Mouse (Mus musculus): ENCODE measurements around the gene Ptp4a2. TPM values are rescaled to one million over a fixed set of nuclear protein-coding genes. Genes with fewer than 3 reads are reported as not detected.
A peak's percentile ranks its signal among the peaks of the same experiment; 100 is the strongest.

The Ptp4a2 gene
- polyA plus RNA-seq, 1 experiment from 2014 or later: 411 TPM

- Histone ChIP-seq H3K4me1 (replicated peaks) (peaks cover 7% of the 10 kb centered on the region; the same call in 1 of the 2 replicates), H3K36me3 (no peaks in the 10 kb centered on the region), H3K27ac (no peak overlapping the region), H3K9me3 (no peaks in the 10 kb centered on the region), H3K4me3 (replicated peaks) (no peak overlapping the region), H3K9ac (no peak overlapping the region), H3K27me3 (replicated peaks) (no peaks in the 10 kb centered on the region), H3K4me2 (replicated peaks) (no peak overlapping the region)
- 1% methylated on average over 4 of the region's 4 CpGs for WGBS
- ATAC-seq: peak; percentile 48
Observed at GRCm38 (mm10) chr4:129785178-129785577, 25.8 kb upstream of the Ptp4a2 start.

- Histone ChIP-seq H3K4me2 (replicated peaks) (no peak overlapping the region), H3K36me3 (no peaks in the 10 kb centered on the region), H3K9ac (no peak overlapping the region), H3K4me3 (replicated peaks) (no peak overlapping the region), H3K4me1 (replicated peaks) (peaks cover 2% of the 10 kb centered on the region), H3K27ac (no peak overlapping the region), H3K9me3 (no peaks in the 10 kb centered on the region), H3K27me3 (replicated peaks) (no peaks in the 10 kb centered on the region)
- 35% methylated on average over 8 of the region's 8 CpGs for WGBS
- ATAC-seq: no peak
Observed at GRCm38 (mm10) chr4:129788693-129789092, 22.3 kb upstream of the Ptp4a2 start.

- Histone ChIP-seq H3K4me2 (replicated peaks) (no peak overlapping the region), H3K9ac (no peak overlapping the region), H3K4me1 (replicated peaks) (peaks cover 10% of the 10 kb centered on the region), H3K27ac (no peak overlapping the region), H3K36me3 (no peaks in the 10 kb centered on the region), H3K9me3 (no peaks in the 10 kb centered on the region), H3K4me3 (replicated peaks) (no peak overlapping the region), H3K27me3 (replicated peaks) (no peaks in the 10 kb centered on the region)
- ATAC-seq: no peak
- WGBS: 92% methylated on average over 2 of the region's 2 CpGs
Observed at GRCm38 (mm10) chr4:129789635-129790034, 21.4 kb upstream of the Ptp4a2 start.

GRCm38 (mm10) chr4:129790475-129790874 is 20.5 kb upstream of the Ptp4a2 start:
- no peaks in the 10 kb centered on the region for H3K27me3 ChIP-seq (replicated peaks)
- no peaks in the 10 kb centered on the region for H3K36me3 ChIP-seq
- no peak overlapping the region for H3K27ac ChIP-seq
- WGBS: 52% methylated on average over 3 of the region's 3 CpGs
- H3K9ac ChIP-seq: no peak overlapping the region
- H3K4me1 ChIP-seq (replicated peaks): peaks cover 19% of the 10 kb centered on the region
- no peak overlapping the region for H3K4me2 ChIP-seq (replicated peaks)
- no peak overlapping the region for H3K4me3 ChIP-seq (replicated peaks)
- no peaks in the 10 kb centered on the region for H3K9me3 ChIP-seq
- ATAC-seq: no peak

GRCm38 (mm10) chr4:129791399-129791798 is 19.6 kb upstream of the Ptp4a2 start:
- H3K4me1 ChIP-seq (replicated peaks): peaks cover 27% of the 10 kb centered on the region
- no peaks in the 10 kb centered on the region for H3K36me3 ChIP-seq
- WGBS: 44% methylated on average over 1 of the region's 1 CpGs
- no peak overlapping the region for H3K4me2 ChIP-seq (replicated peaks)
- no peaks in the 10 kb centered on the region for H3K27me3 ChIP-seq (replicated peaks)
- no peak overlapping the region for H3K9ac ChIP-seq
- H3K4me3 ChIP-seq (replicated peaks): no peak overlapping the region
- no peak for ATAC-seq
- no peaks in the 10 kb centered on the region for H3K9me3 ChIP-seq
- H3K27ac ChIP-seq: no peak overlapping the region

- H3K9me3 ChIP-seq: no peaks in the 10 kb centered on the region
- peaks cover 27% of the 10 kb centered on the region for H3K4me1 ChIP-seq (replicated peaks)
- H3K4me3 ChIP-seq (replicated peaks): no peak overlapping the region
- ATAC-seq: no peak
- no peak overlapping the region for H3K27ac ChIP-seq
- 91% methylated on average over 7 of the region's 7 CpGs for WGBS
- H3K9ac ChIP-seq: no peak overlapping the region
- H3K27me3 ChIP-seq (replicated peaks): no peaks in the 10 kb centered on the region
- H3K4me2 ChIP-seq (replicated peaks): no peak overlapping the region
- H3K36me3 ChIP-seq: no peaks in the 10 kb centered on the region
Observed at GRCm38 (mm10) chr4:129792666-129793202, 18.3 kb upstream of the Ptp4a2 start.

GRCm38 (mm10) chr4:129793713-129794329 is 17.2 kb upstream of the Ptp4a2 start:
- 58% methylated on average over 5 of the region's 5 CpGs for WGBS
- ATAC-seq: peak; percentile 88

GRCm38 (mm10) chr4:129795151-129795860 is 15.7 kb upstream of the Ptp4a2 start:
- Histone ChIP-seq H3K4me3 (replicated peaks) (peak overlapping the region; percentile 17), H3K4me1 (replicated peaks) (peaks cover 27% of the 10 kb centered on the region)
- WGBS: 10% methylated on average over 17 of the region's 17 CpGs

More at GRCm38 (mm10) chr4:129793713-129794329, 17.2 kb upstream of the Ptp4a2 start:
- Histone ChIP-seq H3K36me3 (no peaks in the 10 kb centered on the region), H3K4me1 (replicated peaks) (peaks cover 27% of the 10 kb centered on the region), H3K9me3 (no peaks in the 10 kb centered on the region), H3K4me3 (replicated peaks) (no peak overlapping the region), H3K4me2 (replicated peaks) (no peak overlapping the region), H3K9ac (no peak overlapping the region), H3K27me3 (replicated peaks) (no peaks in the 10 kb centered on the region), H3K27ac (peak overlapping the region; percentile 95; the same call in 1 of the 2 replicates)

GRCm38 (mm10) chr4:129795861-129796260 is 15.2 kb upstream of the Ptp4a2 start:
- WGBS: 18% methylated on average over 8 of the region's 8 CpGs
- ATAC-seq: no peak; the same call in 1 of the 2 replicates
- Histone ChIP-seq H3K4me2 (replicated peaks) (peak overlapping the region; percentile 53), H3K9me3 (no peaks in the 10 kb centered on the region), H3K27me3 (replicated peaks) (no peaks in the 10 kb centered on the region), H3K27ac (peak overlapping the region; percentile 95), H3K4me1 (replicated peaks) (peaks cover 27% of the 10 kb centered on the region), H3K4me3 (replicated peaks) (peak overlapping the region; percentile 17; the same call in 1 of the 2 replicates), H3K36me3 (no peaks in the 10 kb centered on the region), H3K9ac (peak overlapping the region; percentile 43; the same call in 1 of the 2 replicates)

More at GRCm38 (mm10) chr4:129795151-129795860, 15.7 kb upstream of the Ptp4a2 start:
- Histone ChIP-seq H3K27ac (peak overlapping the region; percentile 95), H3K9me3 (no peaks in the 10 kb centered on the region), H3K4me2 (replicated peaks) (peak overlapping the region; percentile 53), H3K9ac (peak overlapping the region; percentile 43), H3K36me3 (no peaks in the 10 kb centered on the region), H3K27me3 (replicated peaks) (no peaks in the 10 kb centered on the region)
- ATAC-seq: peak; percentile 84

GRCm38 (mm10) chr4:129797985-129798384 is 13.0 kb upstream of the Ptp4a2 start:
- 40% methylated on average over 5 of the region's 5 CpGs for WGBS
- Histone ChIP-seq H3K4me1 (replicated peaks) (peaks cover 27% of the 10 kb centered on the region), H3K27ac (no peak overlapping the region)

GRCm38 (mm10) chr4:129803368-129803767 is 7.7 kb upstream of the Ptp4a2 start:
- no peak overlapping the region for H3K4me2 ChIP-seq (replicated peaks)
- H3K4me1 ChIP-seq (replicated peaks): no peaks in the 10 kb centered on the region
- no peak overlapping the region for H3K27ac ChIP-seq
- no peak overlapping the region for H3K9ac ChIP-seq
- WGBS: 65% methylated on average over 1 of the region's 1 CpGs
- ATAC-seq: no peak
- no peak overlapping the region for H3K4me3 ChIP-seq (replicated peaks)
- H3K9me3 ChIP-seq: no peaks in the 10 kb centered on the region
- H3K27me3 ChIP-seq (replicated peaks): no peaks in the 10 kb centered on the region
- no peaks in the 10 kb centered on the region for H3K36me3 ChIP-seq

More at GRCm38 (mm10) chr4:129797985-129798384, 13.0 kb upstream of the Ptp4a2 start:
- H3K4me3 ChIP-seq (replicated peaks): no peak overlapping the region
- ATAC-seq: no peak
- H3K27me3 ChIP-seq (replicated peaks): no peaks in the 10 kb centered on the region
- H3K9ac ChIP-seq: no peak overlapping the region
- no peaks in the 10 kb centered on the region for H3K36me3 ChIP-seq
- H3K9me3 ChIP-seq: no peaks in the 10 kb centered on the region
- no peak overlapping the region for H3K4me2 ChIP-seq (replicated peaks)

- Histone ChIP-seq H3K27ac (no peak overlapping the region), H3K4me1 (replicated peaks) (no peaks in the 10 kb centered on the region), H3K4me2 (replicated peaks) (no peak overlapping the region), H3K9me3 (no peaks in the 10 kb centered on the region), H3K4me3 (replicated peaks) (no peak overlapping the region), H3K9ac (no peak overlapping the region), H3K27me3 (replicated peaks) (no peaks in the 10 kb centered on the region), H3K36me3 (no peaks in the 10 kb centered on the region)
- no peak for ATAC-seq
- 75% methylated on average over 3 of the region's 3 CpGs for WGBS
Observed at GRCm38 (mm10) chr4:129805059-129805458, 6.0 kb upstream of the Ptp4a2 start.
